Mouse (Mus musculus): ENCODE data around the gene Grik4.
"Not testable (repeated sequence)": the region's sequence is repeated elsewhere in the genome, so short reads cannot be mapped to it uniquely, and the experiment has no call there.

The Grik4 gene

GRCm38 (mm10) chr9:42943781-42944535 is at the start of gene Grik4:
Gene Grik4, minus strand, starts transcription at chr9:42944493.
- DNase-seq: peak; percentile 25

DNA sequence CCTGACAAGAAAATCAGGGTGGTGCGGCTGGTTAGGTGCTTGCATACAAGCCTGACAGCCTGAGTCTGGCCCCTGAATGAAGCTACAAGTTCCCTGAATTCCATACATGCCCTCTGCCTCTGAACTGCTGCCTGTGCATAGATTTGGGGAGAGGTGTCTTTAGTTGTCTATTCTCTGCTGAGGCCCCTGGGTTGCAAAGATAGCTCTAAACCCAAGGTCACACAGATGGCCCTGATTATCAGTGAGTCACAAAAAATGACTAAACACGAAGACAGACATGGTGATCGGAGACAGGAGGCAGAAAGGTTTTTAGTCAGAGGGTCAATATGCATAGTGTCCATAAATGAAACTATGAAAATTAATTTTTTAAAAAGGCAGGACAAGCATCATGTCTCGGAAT is 49.4 kb upstream of the Grik4 start:
- no peak for DNase-seq

DNA sequence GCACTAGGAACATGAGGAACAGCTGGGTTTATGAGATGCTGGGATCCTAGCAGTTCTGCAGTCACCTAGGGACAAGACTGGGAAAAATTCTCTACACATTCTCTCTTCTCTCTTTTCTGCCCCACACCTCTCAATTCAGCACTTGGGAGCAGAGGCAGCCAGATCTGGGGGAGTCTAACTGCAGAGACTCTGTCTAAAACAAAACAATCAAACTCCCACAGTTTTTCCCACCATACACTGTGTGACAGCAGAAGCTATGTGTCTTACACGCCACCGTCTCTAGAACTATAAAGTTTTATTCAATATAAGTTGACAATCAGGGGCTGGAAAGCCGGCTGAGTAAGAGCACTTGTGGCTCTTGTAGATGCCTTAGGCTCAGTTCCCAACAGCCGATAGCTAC is 43.7 kb upstream of the Grik4 start:
- DNase-seq: no peak

DNA sequence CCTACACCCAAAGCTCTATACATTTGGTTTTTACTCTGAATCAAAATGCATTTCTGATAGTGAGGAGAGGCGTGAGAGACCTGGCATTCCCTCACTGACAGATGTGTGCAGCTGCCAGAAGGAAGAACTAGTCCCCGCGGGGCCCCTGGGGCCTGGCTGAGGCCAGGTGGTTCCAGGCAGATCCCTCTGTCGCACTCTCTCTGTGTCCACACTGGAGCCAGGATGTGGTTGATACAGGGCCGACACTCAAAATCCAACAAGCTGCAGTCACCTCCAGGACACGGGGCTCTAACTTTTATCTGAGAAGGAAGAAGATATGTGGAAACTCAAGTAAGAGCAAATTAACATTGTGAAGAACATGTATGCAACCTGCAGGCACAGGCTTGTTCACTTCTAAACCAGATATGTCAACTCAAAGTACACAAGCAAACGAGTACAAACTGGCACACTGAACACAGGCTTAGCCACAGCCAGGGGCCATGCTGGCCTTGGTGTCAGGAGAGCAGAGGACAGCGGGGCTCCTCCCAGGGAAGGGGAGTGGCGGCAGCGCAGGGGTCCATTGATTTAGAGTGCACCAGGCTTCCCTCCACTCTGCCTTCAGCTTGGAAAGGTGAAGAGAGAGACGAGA is 24.7 kb upstream of the Grik4 start:
- DNase-seq: no peak

DNA sequence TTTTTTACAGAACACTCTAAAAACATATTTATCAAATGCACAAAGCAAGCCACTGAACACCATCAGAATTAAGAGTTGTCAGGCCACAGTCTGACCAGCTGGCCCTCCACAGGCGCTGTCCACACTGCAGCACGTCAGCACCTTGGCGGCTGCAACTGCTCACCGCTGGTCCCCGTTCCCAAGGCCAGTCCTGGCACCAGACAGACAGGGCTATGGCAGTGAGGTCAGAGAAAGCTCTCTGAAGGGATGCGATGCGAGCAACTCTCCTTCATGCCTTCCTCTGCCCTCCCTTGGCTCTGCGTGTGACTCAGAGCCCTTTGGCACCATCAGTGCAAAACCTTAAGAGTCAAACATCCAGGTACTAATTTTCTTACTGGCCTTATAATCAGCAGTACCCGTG is 23.4 kb upstream of the Grik4 start:
- no peak for DNase-seq

GRCm38 (mm10) chr9:42964809-42965208 is 20.5 kb upstream of the Grik4 start:
- DNase-seq: not testable (repeated sequence)

GRCm38 (mm10) chr9:42964366-42964765 is 20.1 kb upstream of the Grik4 start:
- DNase-seq: no peak

DNA sequence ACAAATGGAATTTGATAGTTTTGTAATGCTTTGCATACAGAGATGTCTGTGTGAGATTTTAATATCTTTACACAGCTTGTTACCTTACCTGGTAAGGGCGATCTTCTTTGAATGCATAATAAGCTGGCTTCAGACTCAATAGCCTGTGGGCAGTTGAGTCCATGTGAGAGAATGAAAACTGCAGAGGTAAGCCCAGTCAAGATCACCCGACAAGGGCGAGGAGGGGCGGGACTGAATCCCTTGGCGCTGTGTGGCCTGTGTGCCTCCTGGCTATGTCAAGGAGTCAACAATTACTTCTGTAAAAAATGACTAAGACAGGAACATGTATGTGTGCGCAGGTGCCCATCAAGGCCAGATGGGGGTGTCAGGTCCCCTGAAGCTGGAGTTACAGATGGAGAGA is 18.2 kb upstream of the Grik4 start:
- peak; percentile 21 for DNase-seq

DNA sequence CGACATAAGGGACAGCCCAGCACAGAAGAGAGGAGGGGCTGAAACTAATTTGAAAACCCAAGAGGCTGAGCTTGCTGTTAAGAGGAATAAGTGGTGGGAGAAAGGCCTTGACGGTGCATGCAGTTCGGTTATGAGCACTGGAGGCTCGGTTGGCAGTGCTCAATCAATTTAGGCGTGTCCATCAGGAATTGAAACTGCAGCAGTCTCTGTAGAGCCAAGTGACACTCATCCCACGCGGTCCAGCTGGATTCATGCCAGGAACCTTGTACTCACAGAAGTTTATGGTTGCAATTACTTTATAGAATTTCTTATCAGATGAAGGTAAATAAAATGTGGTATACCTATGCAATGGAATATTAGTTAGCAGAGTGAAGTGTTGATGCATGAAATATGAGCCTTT is 14.1 kb upstream of the Grik4 start:
- DNase-seq: no peak

DNA sequence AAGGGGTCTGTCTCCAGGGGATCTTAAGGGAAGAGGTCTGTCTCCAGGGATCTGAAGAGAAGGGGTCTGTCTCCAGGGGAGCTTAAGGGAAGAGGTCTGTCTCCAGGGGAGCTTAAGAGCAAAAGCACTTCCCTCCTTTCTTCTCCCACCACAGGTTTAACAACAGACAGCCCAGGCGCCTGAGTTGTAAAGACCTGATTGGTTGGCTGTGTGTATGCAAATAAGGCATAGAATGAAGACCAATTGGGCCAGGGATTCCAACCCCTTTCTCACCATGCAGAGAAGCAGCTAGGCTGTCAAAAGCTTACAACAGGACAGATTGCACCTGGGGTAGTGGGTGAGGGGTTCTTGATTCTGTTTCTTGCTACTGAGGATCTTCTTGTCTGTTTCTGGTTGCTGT is 4.1 kb upstream of the Grik4 start:
- no peak for DNase-seq

GRCm38 (mm10) chr9:42945174-42945573 is 881 bp upstream of the Grik4 start:
- DNase-seq: no peak

DNA sequence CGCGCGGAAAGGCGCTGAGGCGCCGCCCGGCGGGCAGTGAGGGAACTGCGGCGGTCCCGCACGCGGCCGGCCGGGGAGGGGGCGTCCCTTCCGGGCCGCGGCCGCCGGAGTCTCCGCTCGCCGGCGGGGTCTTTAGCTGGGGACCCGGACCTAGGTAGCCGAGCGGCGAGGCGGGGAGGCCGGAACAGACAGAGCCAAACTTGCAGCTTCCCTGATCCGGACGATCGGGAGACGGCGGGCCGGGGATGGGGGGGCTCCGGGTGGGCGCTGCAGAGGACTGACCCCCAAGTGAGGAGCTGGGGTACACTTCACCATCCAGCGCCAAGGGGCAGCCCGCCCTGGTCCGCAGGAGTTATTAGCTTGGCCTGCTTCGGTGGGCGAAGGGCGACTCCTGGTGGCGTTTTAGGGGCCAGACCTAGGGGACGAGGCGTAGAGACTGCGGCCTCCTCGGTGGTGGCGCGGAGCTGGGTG is 278 bp upstream of the Grik4 start:
- DNase-seq: peak; percentile 89

DNA sequence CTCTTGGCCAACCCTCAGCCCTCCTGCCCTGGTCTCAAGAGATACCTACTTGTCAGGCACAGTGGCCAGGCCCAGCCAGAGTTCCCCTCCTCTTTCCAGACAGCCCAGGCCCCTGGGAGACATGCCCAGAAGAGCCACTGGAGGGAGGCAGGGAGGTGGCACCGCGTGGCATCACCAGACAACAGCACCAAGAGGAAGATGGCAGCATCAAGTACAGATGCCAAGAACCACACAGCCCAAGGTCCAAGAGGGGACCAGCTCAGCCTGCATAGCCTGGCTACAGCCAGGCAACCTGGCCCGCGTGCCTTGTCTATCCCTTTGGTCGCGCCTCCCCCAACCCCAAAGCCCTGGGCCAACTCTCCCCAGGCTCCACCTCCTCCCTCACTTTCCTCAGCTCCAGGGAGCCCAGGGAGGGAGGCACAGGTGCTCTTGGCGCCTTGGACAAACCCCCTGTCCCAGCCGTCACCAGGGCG is 1.2 kb downstream of the Grik4 start:
- no peak for DNase-seq

GRCm38 (mm10) chr9:42942148-42942547 is 2.1 kb downstream of the Grik4 start:
- no peak for DNase-seq

- DNase-seq: peak; percentile 22
Observed at GRCm38 (mm10) chr9:42932146-42932545, 12.1 kb downstream of the Grik4 start.

DNA sequence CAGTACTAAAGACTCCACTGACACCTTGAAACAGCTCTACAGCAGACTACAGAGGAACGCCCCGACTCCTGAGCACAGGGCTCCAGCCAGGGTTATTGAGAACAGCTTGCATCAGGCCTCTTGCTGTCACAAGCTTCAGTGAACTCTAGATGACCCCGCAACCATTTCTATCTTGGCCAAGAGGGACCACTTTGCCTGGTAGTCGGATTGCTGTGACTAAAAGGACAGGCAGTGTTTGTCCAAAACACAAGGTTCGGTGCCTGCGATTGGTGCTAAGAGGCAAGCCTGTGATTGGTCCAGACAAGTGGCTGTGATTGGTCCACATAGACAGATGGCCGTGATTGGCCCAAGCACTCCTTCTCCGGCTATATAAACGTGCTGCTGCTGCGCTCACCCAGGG is 16.8 kb downstream of the Grik4 start:
- no peak for DNase-seq

DNA sequence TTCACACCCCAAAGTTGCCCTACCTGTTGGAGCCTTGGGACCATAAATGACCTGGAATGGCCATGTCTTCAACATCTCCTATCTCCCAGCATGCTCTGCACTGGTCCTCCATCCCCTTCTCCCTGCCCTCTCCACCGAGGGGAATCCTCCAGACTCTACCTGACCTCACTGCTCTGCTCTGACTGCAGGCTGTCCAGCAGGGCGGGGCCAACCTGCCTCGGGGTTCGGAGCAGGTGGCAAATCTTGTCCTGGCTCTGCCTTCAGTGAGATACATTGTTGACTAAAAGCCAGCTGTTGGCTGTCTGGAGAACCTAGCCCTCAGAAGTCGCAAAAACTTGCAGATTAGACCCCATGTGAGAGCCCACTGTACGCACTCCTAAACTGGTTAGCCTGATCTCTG is 17.7 kb downstream of the Grik4 start:
- no peak for DNase-seq

DNA sequence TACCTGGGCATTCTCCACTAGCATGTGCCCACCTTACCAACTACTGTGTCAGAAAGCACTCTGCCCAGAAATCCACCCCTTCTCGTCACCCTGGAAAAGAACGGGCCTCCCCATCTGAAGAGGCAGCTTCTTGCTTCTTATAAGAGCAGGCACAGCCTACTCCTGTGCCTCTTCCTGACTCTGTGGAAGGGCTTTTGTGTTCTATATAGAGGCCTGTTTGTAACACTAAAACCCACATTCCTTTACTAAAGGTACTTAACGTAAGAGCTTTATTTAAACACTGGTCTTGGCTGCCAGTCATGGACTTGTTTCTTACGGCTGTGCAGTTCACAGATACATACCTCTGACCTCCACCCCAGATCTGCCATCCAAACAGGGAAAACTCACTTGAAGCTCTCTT is 22.5 kb downstream of the Grik4 start:
- DNase-seq: no peak

GRCm38 (mm10) chr9:42920190-42920589 is 24.1 kb downstream of the Grik4 start:
- DNase-seq: no peak

- no peak for DNase-seq
Observed at GRCm38 (mm10) chr9:42917911-42918310, 26.4 kb downstream of the Grik4 start.

GRCm38 (mm10) chr9:42913201-42913600 is 31.1 kb downstream of the Grik4 start:
- no peak for DNase-seq

GRCm38 (mm10) chr9:42908657-42909313 is 35.5 kb downstream of the Grik4 start:
- peak; percentile 43 for DNase-seq

- DNase-seq: no peak
Observed at GRCm38 (mm10) chr9:42906995-42907394, 37.3 kb downstream of the Grik4 start.

DNA sequence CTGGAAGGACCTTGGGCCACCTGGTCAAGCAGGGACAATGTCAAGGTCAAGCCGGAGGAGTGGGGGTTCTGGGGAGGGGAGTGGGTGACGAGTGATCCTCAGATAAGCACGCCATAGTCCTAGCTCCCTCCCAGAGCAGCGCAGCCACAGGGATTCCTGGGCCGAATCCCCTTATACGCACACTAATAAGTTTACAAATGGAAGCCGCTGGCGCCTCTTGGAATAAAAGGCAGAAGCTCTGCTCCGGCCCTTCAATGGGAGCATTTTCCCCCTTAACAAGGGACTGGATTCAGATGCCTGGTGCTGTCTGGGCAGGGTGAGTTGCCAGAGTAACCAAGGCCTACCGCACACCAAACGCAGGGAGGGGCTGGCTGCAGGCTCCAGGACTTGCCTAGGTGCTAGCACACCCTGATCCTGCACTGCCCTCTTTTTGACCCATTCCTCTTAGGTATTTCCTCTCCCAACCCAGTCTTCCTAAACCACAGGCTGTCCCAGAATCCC is 46.2 kb downstream of the Grik4 start:
- no peak for DNase-seq

All from kidney, postnatal 14 days (tissue).